Mouse (Mus musculus) neural tube, embryonic 11.5 days (tissue): Measurements from ENCODE around the gene Tlr4. TPM values are rescaled to one million over a fixed set of nuclear protein-coding genes. Genes with fewer than 3 reads are reported as not detected.

ENCODE experiments used
- ATAC-seq: fragments of 200-750 bp; cut with Nextera tagmentation; 2 replicates; pipeline ENCODE4 v1.8.0; 2017; ENCODE audit warnings: moderate number of reproducible peaks, mild to moderate bottlenecking, moderate TSS enrichment, moderate library complexity; ENCODE audit not compliant: insufficient read depth, low FRiP score, low TSS enrichment
- DNase-seq: peaks from one replicate; pipeline ENCODE4 v3.0.0-alpha.2; 2015; ENCODE audit warnings: low spot score
- H3K27ac ChIP-seq: fragments of 300-500 bp; sonication (generic); 2 replicates; pipeline ENCODE4 v1.5.1; 2014; ENCODE audit warnings: low read depth, mild to moderate bottlenecking, low read length
- H3K27me3 ChIP-seq: fragments of 300-500 bp; sonication (generic); 2 replicates; pipeline ENCODE4 v1.6.1; 2014; ENCODE audit warnings: mild to moderate bottlenecking, low read length, mixed read lengths; ENCODE audit not compliant: control insufficient read depth, insufficient read depth
- H3K36me3 ChIP-seq: fragments of 300-500 bp; sonication (generic); 2 replicates; pipeline ENCODE4 v1.6.1; 2014; ENCODE audit warnings: mild to moderate bottlenecking, low read length, moderate library complexity, mixed read lengths; ENCODE audit not compliant: control insufficient read depth, insufficient read depth
- H3K4me1 ChIP-seq: fragments of 300-500 bp; sonication (generic); 2 replicates; pipeline ENCODE4 v1.6.1; 2014; ENCODE audit warnings: low read length, mixed read lengths; ENCODE audit not compliant: control insufficient read depth, insufficient read depth
- H3K4me2 ChIP-seq: fragments of 300-500 bp; sonication (generic); 2 replicates; pipeline ENCODE4 v1.6.1; 2014; ENCODE audit warnings: low read depth, mild to moderate bottlenecking, moderate library complexity
- H3K4me3 ChIP-seq: fragments of 300-500 bp; sonication (generic); 2 replicates; pipeline ENCODE4 v1.5.1; 2014; ENCODE audit warnings: low read depth, low read length
- H3K9ac ChIP-seq: fragments of 300-500 bp; sonication (generic); 2 replicates; pipeline ENCODE4 v1.6.1; 2014; ENCODE audit warnings: mild to moderate bottlenecking, low read length
- H3K9me3 ChIP-seq: fragments of 300-500 bp; sonication (generic); 2 replicates; pipeline ENCODE4 v1.6.1; 2016; ENCODE audit warnings: low read length; ENCODE audit not compliant: control insufficient read depth
- WGBS: fragments of 180-500 bp; shearing (Covaris S2); extraction: QIAGEN DNeasy Blood & Tissue Kit; methylation state at CpG from one replicate; pipeline ENCODE4 v1.1.7; 2014; 5-methylcytosine and 5-hydroxymethylcytosine counted together
- polyA plus RNA-seq: library from polyadenylated mRNA; unstranded; fragments of >200 nt; fragmentation: Nextera tagmentation; extraction: Ambion mirVana; gene quantifications from 2 replicates; pipeline ENCODE4 v1.2.1, GENCODE M21; 2014

Gene Tlr4
- polyA plus RNA-seq, result 0.39 and 0.84 TPM in 2 replicates

- Histone ChIP-seq H3K9me3 (no peaks in the 10 kb centered on the region), H3K4me1 (no peaks in the 10 kb centered on the region), H3K4me2 (no peak within 1 kb of the TSS), H3K27ac (no peak within 1 kb of the TSS), H3K9ac (no peak within 1 kb of the TSS), H3K27me3 (no peaks in the 10 kb centered on the region), H3K4me3 (no peak within 1 kb of the TSS), H3K36me3 (no peaks in the 10 kb centered on the region)
- DNase-seq (no peak), ATAC-seq (no peak)
- WGBS, result 75% methylated on average over 11 of the region's 11 CpGs
Observed at GRCm38 (mm10) chr4:66827463-66828162, at the start of gene Tlr4. TSS of gene Tlr4 (plus strand) at chr4:66827584.

- DNase-seq (no peak), ATAC-seq (no peak)
- H3K36me3 ChIP-seq, result no peaks in the 10 kb centered on the region
- no peaks in the 10 kb centered on the region for H3K4me1 ChIP-seq
- no peaks in the 10 kb centered on the region for H3K9me3 ChIP-seq
- no peak overlapping the region for H3K9ac ChIP-seq
- no peaks in the 10 kb centered on the region for H3K27me3 ChIP-seq
- no peak overlapping the region for H3K27ac ChIP-seq
- H3K4me3 ChIP-seq, result no peak overlapping the region
- no peak overlapping the region for H3K4me2 ChIP-seq
- WGBS, result 94% methylated on average over 2 of the region's 2 CpGs
Observed at GRCm38 (mm10) chr4:66794283-66794682, 33.1 kb upstream of the Tlr4 start.

GRCm38 (mm10) chr4:66796683-66797082, 30.7 kb upstream of the Tlr4 start:
- H3K27ac ChIP-seq, result no peak overlapping the region
- H3K9ac ChIP-seq, result no peak overlapping the region
- WGBS, result 98% methylated on average over 2 of the region's 2 CpGs
- DNase-seq (no peak), ATAC-seq (no peak)
- H3K4me1 ChIP-seq, result no peaks in the 10 kb centered on the region
- no peaks in the 10 kb centered on the region for H3K27me3 ChIP-seq
- no peak overlapping the region for H3K4me2 ChIP-seq
- H3K9me3 ChIP-seq, result no peaks in the 10 kb centered on the region
- no peak overlapping the region for H3K4me3 ChIP-seq
- H3K36me3 ChIP-seq, result no peaks in the 10 kb centered on the region

GRCm38 (mm10) chr4:66804552-66805301, 22.7 kb upstream of the Tlr4 start:
- ATAC-seq, result no peak; the same call in 1 of the 2 replicates
- Histone ChIP-seq H3K27me3 (no peaks in the 10 kb centered on the region), H3K4me2 (no peak overlapping the region), H3K4me3 (no peak overlapping the region), H3K4me1 (no peaks in the 10 kb centered on the region), H3K36me3 (no peaks in the 10 kb centered on the region), H3K27ac (no peak overlapping the region), H3K9me3 (no peaks in the 10 kb centered on the region), H3K9ac (no peak overlapping the region)
- WGBS, result 42% methylated on average over 4 of the region's 4 CpGs
- no peak for DNase-seq

- Histone ChIP-seq H3K27me3 (no peaks in the 10 kb centered on the region), H3K4me1 (no peaks in the 10 kb centered on the region), H3K4me3 (no peak overlapping the region), H3K27ac (no peak overlapping the region), H3K4me2 (no peak overlapping the region), H3K36me3 (no peaks in the 10 kb centered on the region), H3K9ac (no peak overlapping the region), H3K9me3 (no peaks in the 10 kb centered on the region)
- ATAC-seq (no peak), DNase-seq (no peak)
Observed at GRCm38 (mm10) chr4:66805747-66806146, 21.6 kb upstream of the Tlr4 start.

GRCm38 (mm10) chr4:66816364-66817026, 10.9 kb upstream of the Tlr4 start:
- Histone ChIP-seq H3K27ac (no peak overlapping the region), H3K9ac (no peak overlapping the region), H3K4me3 (no peak overlapping the region), H3K9me3 (no peaks in the 10 kb centered on the region), H3K36me3 (no peaks in the 10 kb centered on the region), H3K27me3 (no peaks in the 10 kb centered on the region), H3K4me1 (no peaks in the 10 kb centered on the region), H3K4me2 (no peak overlapping the region)
- DNase-seq (no peak), ATAC-seq (no peak)
- WGBS, result 85% methylated on average over 3 of the region's 3 CpGs

GRCm38 (mm10) chr4:66821171-66821570, 6.2 kb upstream of the Tlr4 start:
- DNase-seq (no peak), ATAC-seq (no peak)
- H3K4me2 ChIP-seq, result no peak overlapping the region
- H3K4me1 ChIP-seq, result no peaks in the 10 kb centered on the region
- no peaks in the 10 kb centered on the region for H3K36me3 ChIP-seq
- H3K9me3 ChIP-seq, result no peaks in the 10 kb centered on the region
- H3K27me3 ChIP-seq, result no peaks in the 10 kb centered on the region
- H3K27ac ChIP-seq, result no peak overlapping the region
- 61% methylated on average over 2 of the region's 2 CpGs for WGBS
- H3K4me3 ChIP-seq, result no peak overlapping the region
- no peak overlapping the region for H3K9ac ChIP-seq

- 79% methylated on average over 3 of the region's 3 CpGs for WGBS
- DNase-seq (no peak), ATAC-seq (no peak)
- H3K9ac ChIP-seq, result no peak overlapping the region
- H3K27me3 ChIP-seq, result no peaks in the 10 kb centered on the region
- no peak overlapping the region for H3K4me2 ChIP-seq
- H3K27ac ChIP-seq, result no peak overlapping the region
- no peak overlapping the region for H3K4me3 ChIP-seq
- H3K36me3 ChIP-seq, result no peaks in the 10 kb centered on the region
- no peaks in the 10 kb centered on the region for H3K4me1 ChIP-seq
- no peaks in the 10 kb centered on the region for H3K9me3 ChIP-seq
Observed at GRCm38 (mm10) chr4:66821764-66822163, 5.6 kb upstream of the Tlr4 start.
